Mouse (Mus musculus) kidney, adult 2 months (tissue): ENCODE data around the gene Fam114a1. TPM values are rescaled to one million over a fixed set of nuclear protein-coding genes. Genes with fewer than 3 reads are reported as not detected.

ENCODE experiments used
- DNase-seq: peaks from one replicate; pipeline ENCODE4 v3.0.0; 2021
- H3K27ac ChIP-seq: fragments of 200-500 bp; 2 replicates; pipeline ENCODE4 v1.5.1; 2012; ENCODE audit warnings: low read depth, low read length, control low read depth, inconsistent platforms; ENCODE audit not compliant: insufficient read depth
- H3K27me3 ChIP-seq: fragments of 200-500 bp; replicated peaks from 2 replicates; pipeline ENCODE4 v1.6.1; 2012; ENCODE audit warnings: mild to moderate bottlenecking, moderate library complexity, low read length, inconsistent platforms; ENCODE audit not compliant: control insufficient read depth, insufficient read depth
- H3K36me3 ChIP-seq: fragments of 200-500 bp; 2 replicates; pipeline ENCODE4 v1.6.1; 2012; ENCODE audit warnings: mild to moderate bottlenecking, moderate library complexity, low read length, inconsistent platforms; ENCODE audit not compliant: control insufficient read depth, insufficient read depth
- H3K4me1 ChIP-seq: fragments of 200-500 bp; 2 replicates; pipeline ENCODE4 v1.6.1; 2011; ENCODE audit warnings: low read length; ENCODE audit not compliant: control insufficient read depth, insufficient read depth
- H3K4me3 ChIP-seq: fragments of 200-500 bp; 2 replicates; pipeline ENCODE4 v1.5.1; 2011; ENCODE audit warnings: mild to moderate bottlenecking, low read depth, low read length, control low read depth; ENCODE audit not compliant: insufficient read depth
- CTCF ChIP-seq: fragments of 200-500 bp; conservative IDR thresholded peaks from 2 replicates; pipeline ENCODE4 v1.5.1; 2011; ENCODE audit warnings: low read depth, mild to moderate bottlenecking, control low read depth, low read length, moderate library complexity, mixed read lengths; ENCODE audit not compliant: insufficient read depth, insufficient read length
- POLR2A ChIP-seq: fragments of 200-500 bp; IDR thresholded peaks from one replicate; pipeline ENCODE4 v1.6.1; 2011; ENCODE audit warnings: low read depth, low read length, control low read depth
- WGBS: fragments of 180-500 bp; shearing (Covaris S2); methylation state at CpG from one replicate; pipeline ENCODE4 v1.1.7; 2018; 5-methylcytosine and 5-hydroxymethylcytosine counted together
- polyA plus RNA-seq: library from polyadenylated mRNA; depleted of rRNA; stranded (reverse); fragments of >200 nt; gene quantifications from 2 replicates; pipeline ENCODE4 v1.2.3, GENCODE M21; 2012

Fam114a1 gene
- polyA plus RNA-seq, 1 experiment = 7.7 TPM

DNA sequence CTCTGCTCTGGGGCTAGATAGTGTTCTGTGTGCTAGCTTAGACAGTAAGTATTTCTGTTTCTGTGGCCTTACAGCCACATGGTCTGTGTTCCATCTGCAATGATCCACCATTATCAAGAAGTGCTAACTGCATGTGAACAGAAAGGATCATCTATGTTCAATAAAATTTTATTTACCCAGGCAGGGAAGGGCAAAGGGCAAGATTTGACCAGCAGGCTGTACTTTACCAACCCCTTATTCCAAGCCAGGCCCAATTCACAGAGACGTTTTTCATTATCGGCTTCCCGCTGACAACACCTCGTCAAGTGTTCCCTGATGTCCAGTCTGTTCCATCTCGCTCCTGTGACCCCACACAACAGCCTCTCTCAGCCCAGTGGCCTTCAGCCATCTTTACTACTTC, 5.2 kb downstream of the Fam114a1 start:
- DNase-seq = no peak
- WGBS = 86% methylated on average over 5 of the region's 5 CpGs
- Histone ChIP-seq H3K36me3 (no peaks in the 10 kb centered on the region), H3K4me1 (no peaks in the 10 kb centered on the region), H3K27ac (no peak overlapping the region), H3K4me3 (no peak overlapping the region), H3K27me3 (no peaks in the 10 kb centered on the region)
- TF ChIP-seq CTCF (no peak), POLR2A (no peak)

DNA sequence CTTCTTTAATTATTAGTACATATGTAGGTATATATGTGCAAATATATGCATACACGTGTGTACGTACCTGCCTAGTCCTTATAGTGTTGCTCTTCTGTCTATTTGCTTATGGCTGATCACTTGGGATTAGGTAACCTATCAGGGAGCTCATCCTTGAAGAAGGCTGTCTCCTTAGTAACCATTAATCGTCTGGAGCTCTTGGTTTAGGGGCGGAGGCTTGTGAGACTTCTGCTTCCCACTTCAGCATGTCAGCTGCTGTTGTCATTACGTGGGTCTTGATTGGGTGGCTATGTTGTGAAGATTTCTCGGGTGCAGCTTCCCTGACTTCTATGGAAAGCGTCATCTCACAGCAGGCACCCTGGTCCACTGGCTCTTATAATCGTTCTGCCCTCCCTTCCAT, 7.3 kb downstream of the Fam114a1 start:
- TF ChIP-seq CTCF = no peak
- no peak for TF ChIP-seq POLR2A
- 80% methylated on average over 8 of the region's 8 CpGs for WGBS
- no peaks in the 10 kb centered on the region for H3K27me3 ChIP-seq
- no peak overlapping the region for H3K4me3 ChIP-seq
- no peaks in the 10 kb centered on the region for H3K4me1 ChIP-seq
- H3K27ac ChIP-seq = no peak overlapping the region
- no peak for DNase-seq
- no peaks in the 10 kb centered on the region for H3K36me3 ChIP-seq

DNA sequence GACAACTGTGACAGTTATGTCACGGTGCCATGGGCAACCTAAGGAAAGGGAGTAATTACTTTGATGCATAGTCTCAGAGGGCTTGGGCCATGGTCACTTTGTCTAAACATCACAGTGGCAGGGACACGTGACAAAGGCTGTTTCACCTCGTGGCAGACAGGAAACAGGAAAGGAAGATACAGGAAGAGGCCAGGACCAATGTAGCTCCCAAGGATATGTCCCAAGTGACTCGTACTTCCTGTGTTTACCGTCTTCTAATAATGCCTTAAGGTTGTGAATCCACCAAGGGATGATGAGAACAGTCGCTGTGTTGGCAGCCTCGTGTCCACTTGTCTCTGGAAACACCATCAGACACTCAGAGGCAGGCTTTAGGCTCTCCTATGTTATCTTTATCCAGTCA, 16.1 kb downstream of the Fam114a1 start:
- no peaks in the 10 kb centered on the region for H3K36me3 ChIP-seq
- peak; percentile 51 for DNase-seq
- TF ChIP-seq CTCF (no peak), POLR2A (no peak)
- H3K27ac ChIP-seq = no peak overlapping the region
- no peaks in the 10 kb centered on the region for H3K27me3 ChIP-seq
- WGBS = 63% methylated on average over 7 of the region's 7 CpGs
- no peak overlapping the region for H3K4me3 ChIP-seq
- H3K4me1 ChIP-seq = no peaks in the 10 kb centered on the region

DNA sequence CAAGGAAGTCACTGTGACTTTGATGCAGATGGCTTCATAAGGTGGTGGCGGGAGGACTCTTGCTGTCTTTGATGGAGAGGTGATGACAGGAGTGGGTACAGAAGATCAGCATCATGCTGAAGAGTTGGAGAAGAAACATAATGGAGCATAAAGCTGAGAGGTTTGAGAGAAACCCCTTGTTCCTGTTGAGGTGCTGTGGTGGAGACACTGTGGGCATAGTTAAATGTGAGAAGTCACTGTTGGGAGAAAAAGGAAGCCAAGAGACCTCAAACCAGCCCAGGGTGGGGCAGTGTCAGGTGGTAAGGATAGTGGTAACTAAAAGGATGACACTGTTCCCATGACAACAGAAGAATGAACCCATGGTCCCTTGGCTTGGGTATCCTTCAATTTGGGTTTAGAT, 20.1 kb downstream of the Fam114a1 start:
- H3K4me1 ChIP-seq = no peaks in the 10 kb centered on the region
- H3K27ac ChIP-seq = no peak overlapping the region
- no peak for TF ChIP-seq CTCF
- TF ChIP-seq POLR2A = no peak
- H3K36me3 ChIP-seq = no peaks in the 10 kb centered on the region
- DNase-seq = no peak
- H3K27me3 ChIP-seq = no peaks in the 10 kb centered on the region
- 94% methylated on average over 1 of the region's 1 CpGs for WGBS
- no peak overlapping the region for H3K4me3 ChIP-seq

DNA sequence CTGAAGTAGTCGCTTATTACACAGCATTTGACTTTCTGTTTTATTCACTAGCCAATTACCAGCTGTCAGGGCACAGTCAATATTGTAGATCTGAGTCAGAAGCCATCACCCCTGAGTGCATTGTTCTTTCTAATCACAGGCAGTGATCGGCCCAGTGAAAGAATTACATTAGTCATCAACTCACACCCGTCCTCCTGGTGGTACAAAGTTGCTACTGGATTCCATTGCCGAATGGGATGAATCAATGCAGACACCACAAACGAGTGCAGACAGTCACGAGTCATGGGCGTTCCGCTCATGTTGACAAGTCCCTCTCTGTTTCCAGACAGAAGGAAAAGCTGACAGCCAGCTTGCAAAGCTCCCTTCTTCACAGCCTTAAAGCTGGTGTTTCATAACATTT, 22.7 kb downstream of the Fam114a1 start:
- DNase-seq = no peak
- TF ChIP-seq POLR2A = no peak
- TF ChIP-seq CTCF = no peak
- Histone ChIP-seq H3K4me3 (no peak overlapping the region), H3K36me3 (no peaks in the 10 kb centered on the region), H3K27ac (no peak overlapping the region), H3K4me1 (no peaks in the 10 kb centered on the region), H3K27me3 (no peaks in the 10 kb centered on the region)
- 72% methylated on average over 8 of the region's 8 CpGs for WGBS

DNA sequence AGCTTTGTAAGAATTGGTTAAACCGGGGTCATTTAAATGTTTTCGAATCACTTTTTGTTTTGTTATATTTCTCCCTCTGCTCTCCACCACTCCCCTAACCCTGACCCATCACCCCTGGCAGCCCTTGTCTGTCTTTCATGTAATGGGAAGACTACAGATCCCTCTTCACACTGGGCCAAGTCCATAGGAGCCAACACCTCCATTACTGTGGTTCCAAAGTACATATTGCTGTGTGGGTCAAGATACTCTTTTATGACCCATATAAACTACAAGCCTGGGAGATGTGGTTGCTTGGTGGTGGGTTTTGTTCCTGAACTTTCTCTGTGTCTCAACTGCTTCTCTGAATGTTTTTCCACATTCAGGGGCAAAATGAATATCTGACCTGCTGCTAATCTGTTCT, 25.5 kb downstream of the Fam114a1 start:
- no peaks in the 10 kb centered on the region for H3K4me1 ChIP-seq
- no peaks in the 10 kb centered on the region for H3K36me3 ChIP-seq
- no peak overlapping the region for H3K4me3 ChIP-seq
- H3K27ac ChIP-seq = no peak overlapping the region
- TF ChIP-seq POLR2A (no peak), CTCF (no peak)
- 88% methylated on average over 2 of the region's 2 CpGs for WGBS
- DNase-seq = no peak
- no peaks in the 10 kb centered on the region for H3K27me3 ChIP-seq

DNA sequence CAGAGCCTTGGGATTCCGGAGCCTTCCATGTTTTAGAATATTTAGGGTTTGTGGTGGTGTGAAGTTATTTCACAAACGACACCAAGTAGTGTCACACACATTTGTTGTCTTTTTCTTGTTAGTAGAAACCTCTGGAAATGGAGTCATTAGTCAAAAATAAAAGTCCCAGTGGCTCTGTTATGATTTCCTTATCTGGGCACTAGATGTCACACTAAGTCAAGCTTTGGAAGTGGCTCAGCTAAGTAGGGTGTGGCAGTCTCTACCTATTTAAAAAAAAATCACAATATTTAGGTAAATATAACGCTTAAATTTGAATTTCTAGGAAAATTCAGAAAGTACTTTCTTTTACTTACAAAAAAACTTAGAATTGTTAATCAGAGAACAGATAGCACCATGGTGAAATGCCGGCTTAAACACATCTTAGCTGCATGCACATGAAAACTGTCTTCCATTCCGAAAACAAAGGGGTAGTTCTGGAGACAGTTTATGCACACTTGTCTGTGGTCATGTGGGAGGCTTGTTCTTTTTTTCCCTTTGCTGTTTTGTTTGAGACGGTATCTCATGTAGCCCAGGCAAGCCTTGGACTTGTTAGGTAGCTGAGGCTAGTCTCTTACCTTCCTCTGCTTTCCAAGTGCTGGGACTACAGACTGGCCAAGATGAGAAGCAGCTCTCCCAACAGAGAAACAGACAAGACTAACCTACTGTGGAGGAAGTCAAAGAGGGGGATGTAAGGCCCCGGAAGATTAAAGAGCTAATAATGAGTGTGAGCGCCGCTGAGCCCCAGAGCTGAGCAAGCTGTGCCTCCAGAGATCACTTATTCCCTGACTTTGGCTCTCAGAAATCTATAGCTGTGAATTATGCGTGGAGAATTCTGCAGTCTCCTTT, 33.3 kb downstream of the Fam114a1 start:
- H3K4me1 ChIP-seq = peaks cover 3% of the 10 kb centered on the region; the same call in 1 of the 2 replicates
- DNase-seq = peak; percentile 51
- 0 out of 2 replicates have a peak overlapping the region, but pooled peaks have one; percentile 3 for H3K27ac ChIP-seq
- no peaks in the 10 kb centered on the region for H3K36me3 ChIP-seq
- 44% methylated on average over 10 of the region's 10 CpGs for WGBS
- TF ChIP-seq CTCF (no peak), POLR2A (no peak)
- H3K4me3 ChIP-seq = no peak overlapping the region
- no peaks in the 10 kb centered on the region for H3K27me3 ChIP-seq
